Mouse (Mus musculus) spleen, adult 2 months (tissue): ENCODE results near the gene Cxcr5.

Experiments used
- CTCF ChIP-seq: fragments of 200-500 bp; IDR thresholded peaks from 2 replicates; pipeline ENCODE4 v1.5.1; 2011; ENCODE audit warnings: mild to moderate bottlenecking, inconsistent platforms; ENCODE audit not compliant: insufficient read depth, insufficient read length, insufficient replicate concordance; ENCODE audit errors: extremely low read depth
- POLR2A ChIP-seq: fragments of 200-500 bp; IDR thresholded peaks from 2 replicates; pipeline ENCODE4 v1.6.1; 2011; ENCODE audit warnings: low read depth, low read length, inconsistent platforms

DNA sequence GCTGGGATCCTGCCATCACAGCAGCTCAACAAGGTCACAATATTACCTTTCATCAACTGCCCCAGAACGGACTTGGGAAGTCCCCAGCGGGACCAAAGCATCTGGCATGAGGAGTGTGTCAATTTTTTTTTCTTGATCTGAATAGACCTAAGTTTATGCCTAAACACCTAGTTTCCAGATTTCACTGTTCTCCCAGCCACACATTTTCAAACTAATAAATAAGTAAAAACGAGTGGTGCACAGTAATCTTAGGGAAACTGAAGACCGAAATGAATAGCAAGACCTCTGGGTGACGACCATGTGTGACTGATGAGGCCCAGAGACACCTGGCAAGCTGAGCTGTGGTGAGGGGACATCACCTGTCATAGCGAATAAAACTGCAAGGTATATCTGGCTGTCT is 39.1 kb upstream of the Cxcr5 start:
- no peak for TF ChIP-seq CTCF
- TF ChIP-seq POLR2A, result no peak
